Mouse (Mus musculus) forebrain, embryonic 14.5 days (tissue): Measurements from ENCODE around the gene Ilkap. TPM values are rescaled to one million over a fixed set of nuclear protein-coding genes. Genes with fewer than 3 reads are reported as not detected.

ENCODE experiments used
- ATAC-seq: fragments of 200-750 bp; cut with Nextera tagmentation; 2 replicates; pipeline ENCODE4 v1.8.0; 2017; ENCODE audit warnings: mild to moderate bottlenecking, moderate library complexity
- DNase-seq: peaks from one replicate; pipeline ENCODE4 v3.0.0-alpha.2; 2015; ENCODE audit warnings: low spot score
- H3K27ac ChIP-seq: fragments of 300-500 bp; sonication (generic); 2 replicates; pipeline ENCODE4 v1.5.1; 2014; ENCODE audit warnings: low read depth, mild to moderate bottlenecking, control low read depth, low read length, moderate library complexity
- H3K27me3 ChIP-seq: fragments of 300-500 bp; sonication (generic); replicated peaks from 2 replicates; pipeline ENCODE4 v1.6.1; 2014; ENCODE audit warnings: low read length, control low read depth, mixed read lengths; ENCODE audit not compliant: control insufficient read depth, insufficient read depth
- H3K36me3 ChIP-seq: fragments of 300-500 bp; sonication (generic); 2 replicates; pipeline ENCODE4 v1.6.1; 2014; ENCODE audit warnings: low read length, control low read depth; ENCODE audit not compliant: control insufficient read depth, insufficient read depth
- H3K4me1 ChIP-seq: fragments of 300-500 bp; sonication (generic); 2 replicates; pipeline ENCODE4 v1.6.1; 2014; ENCODE audit warnings: antibody characterized with exemption, low read length, control low read depth; ENCODE audit not compliant: control insufficient read depth, insufficient read depth
- H3K4me2 ChIP-seq: fragments of 300-500 bp; sonication (generic); 2 replicates; pipeline ENCODE4 v1.6.1; 2014; ENCODE audit warnings: mild to moderate bottlenecking, control low read depth, low read length
- H3K4me3 ChIP-seq: fragments of 300-500 bp; sonication (generic); 2 replicates; pipeline ENCODE4 v1.5.1; 2014; ENCODE audit warnings: low read depth, low read length, control low read depth
- H3K9ac ChIP-seq: fragments of 300-500 bp; sonication (generic); 2 replicates; pipeline ENCODE4 v1.6.1; 2014; ENCODE audit warnings: mild to moderate bottlenecking, low read length, control low read depth, moderate library complexity
- H3K9me3 ChIP-seq: fragments of 300-500 bp; sonication (generic); replicated peaks from 2 replicates; pipeline ENCODE4 v1.6.1; 2016; ENCODE audit warnings: low read length, control low read depth, mixed read lengths; ENCODE audit not compliant: control insufficient read depth
- WGBS: fragments of 180-500 bp; shearing (Covaris S2); extraction: QIAGEN DNeasy Blood & Tissue Kit; methylation state at CpG from one replicate; pipeline ENCODE4 v1.1.7; 2014; 5-methylcytosine and 5-hydroxymethylcytosine counted together
- polyA plus RNA-seq: library from polyadenylated mRNA; unstranded; fragments of >200 nt; fragmentation: Nextera tagmentation; extraction: Ambion mirVana; gene quantifications from 2 replicates; pipeline ENCODE4 v1.2.1, GENCODE M21; 2014

Gene Ilkap
- polyA plus RNA-seq, 1 experiment from 2014 or later: 151 TPM

GRCm38 (mm10) chr1:91411631-91412285, 13.1 kb upstream of the Ilkap start:
- Histone ChIP-seq H3K27ac (no peak overlapping the region), H3K36me3 (no peaks in the 10 kb centered on the region), H3K4me2 (peak overlapping the region; percentile 88), H3K4me1 (peaks cover 33% of the 10 kb centered on the region), H3K27me3 (no peaks in the 10 kb centered on the region), H3K4me3 (peak overlapping the region; percentile 71), H3K9me3 (no peaks in the 10 kb centered on the region), H3K9ac (peak overlapping the region; percentile 93)
- 42% methylated on average over 8 of the region's 8 CpGs for WGBS
- DNase-seq (no peak), ATAC-seq (no peak)

- DNase-seq (no peak), ATAC-seq (no peak)
- Histone ChIP-seq H3K27me3 (no peaks in the 10 kb centered on the region), H3K36me3 (no peaks in the 10 kb centered on the region), H3K9ac (no peak overlapping the region), H3K9me3 (no peaks in the 10 kb centered on the region), H3K4me3 (no peak overlapping the region), H3K4me1 (peaks cover 15% of the 10 kb centered on the region), H3K27ac (no peak overlapping the region), H3K4me2 (no peak overlapping the region)
- WGBS: 90% methylated on average over 4 of the region's 4 CpGs
Observed at GRCm38 (mm10) chr1:91407819-91408218, 9.2 kb upstream of the Ilkap start.

GRCm38 (mm10) chr1:91405406-91406169, 7.0 kb upstream of the Ilkap start:
- DNase-seq: peak; percentile 34
- no peaks in the 10 kb centered on the region for H3K36me3 ChIP-seq
- no peak overlapping the region for H3K27ac ChIP-seq
- peak; percentile 48; the same call in 1 of the 2 replicates for ATAC-seq
- H3K4me1 ChIP-seq: no peaks in the 10 kb centered on the region
- H3K4me3 ChIP-seq: no peak overlapping the region
- 55% methylated on average over 23 of the region's 23 CpGs for WGBS
- no peak overlapping the region for H3K9ac ChIP-seq
- H3K27me3 ChIP-seq: no peaks in the 10 kb centered on the region
- no peak overlapping the region for H3K4me2 ChIP-seq
- H3K9me3 ChIP-seq: no peaks in the 10 kb centered on the region

GRCm38 (mm10) chr1:91404976-91405375, 6.4 kb upstream of the Ilkap start:
- Histone ChIP-seq H3K27me3 (no peaks in the 10 kb centered on the region), H3K4me2 (no peak overlapping the region), H3K27ac (no peak overlapping the region), H3K9ac (no peak overlapping the region), H3K4me3 (no peak overlapping the region), H3K4me1 (no peaks in the 10 kb centered on the region), H3K36me3 (no peaks in the 10 kb centered on the region), H3K9me3 (no peaks in the 10 kb centered on the region)
- DNase-seq (no peak), ATAC-seq (no peak)
- 38% methylated on average over 1 of the region's 1 CpGs for WGBS

GRCm38 (mm10) chr1:91397927-91398259, 722 bp downstream of the Ilkap start:
- under 1% methylated on average over 12 of the region's 12 CpGs for WGBS
- Histone ChIP-seq H3K4me2 (peak overlapping the region; percentile 96), H3K9ac (peak overlapping the region; percentile 88), H3K36me3 (peaks cover 21% of the 10 kb centered on the region), H3K9me3 (no peaks in the 10 kb centered on the region), H3K4me1 (peaks cover 15% of the 10 kb centered on the region), H3K27me3 (no peaks in the 10 kb centered on the region), H3K27ac (peak overlapping the region; percentile 83; the same call in 1 of the 2 replicates), H3K4me3 (peak overlapping the region; percentile 88)
- DNase-seq (no peak), ATAC-seq (0 out of 2 replicates have a peak, but pooled peaks have one; percentile 0)

GRCm38 (mm10) chr1:91390369-91390768, 8.2 kb downstream of the Ilkap start:
- WGBS: 96% methylated on average over 5 of the region's 5 CpGs
- peaks cover 78% of the 10 kb centered on the region for H3K36me3 ChIP-seq
- no peak for ATAC-seq

GRCm38 (mm10) chr1:91381091-91381471, 17.5 kb downstream of the Ilkap start:
- no peaks in the 10 kb centered on the region for H3K27me3 ChIP-seq
- H3K27ac ChIP-seq: no peak overlapping the region
- DNase-seq (no peak), ATAC-seq (no peak)
- H3K36me3 ChIP-seq: peaks cover 93% of the 10 kb centered on the region
- H3K4me3 ChIP-seq: no peak overlapping the region
- H3K4me2 ChIP-seq: no peak overlapping the region
- H3K9me3 ChIP-seq: no peaks in the 10 kb centered on the region
- no peak overlapping the region for H3K9ac ChIP-seq
- no peaks in the 10 kb centered on the region for H3K4me1 ChIP-seq
- 96% methylated on average over 4 of the region's 4 CpGs for WGBS

More at GRCm38 (mm10) chr1:91390369-91390768, 8.2 kb downstream of the Ilkap start:
- H3K27ac ChIP-seq: no peak overlapping the region
- DNase-seq: no peak
- H3K9me3 ChIP-seq: no peaks in the 10 kb centered on the region
- no peaks in the 10 kb centered on the region; the same call in 1 of the 2 replicates for H3K4me1 ChIP-seq
- H3K4me2 ChIP-seq: no peak overlapping the region
- no peak overlapping the region for H3K9ac ChIP-seq
- H3K4me3 ChIP-seq: no peak overlapping the region
- H3K27me3 ChIP-seq: no peaks in the 10 kb centered on the region

- H3K27me3 ChIP-seq: no peaks in the 10 kb centered on the region
- H3K4me3 ChIP-seq: no peak overlapping the region
- H3K9me3 ChIP-seq: no peaks in the 10 kb centered on the region
- no peak overlapping the region for H3K27ac ChIP-seq
- DNase-seq (peak; percentile 87), ATAC-seq (peak; percentile 62; the same call in 1 of the 2 replicates)
- peaks cover 94% of the 10 kb centered on the region for H3K36me3 ChIP-seq
- no peaks in the 10 kb centered on the region for H3K4me1 ChIP-seq
- 60% methylated on average over 7 of the region's 7 CpGs for WGBS
- no peak overlapping the region for H3K9ac ChIP-seq
- no peak overlapping the region for H3K4me2 ChIP-seq
Observed at GRCm38 (mm10) chr1:91380453-91381090, 18.0 kb downstream of the Ilkap start.
